Mouse (Mus musculus) fat pad, adult 2 months (tissue): ENCODE data around the gene Ireb2.
A peak's percentile ranks its signal among the peaks of the same experiment; 100 is the strongest.
"Not testable (repeated sequence)": the region's sequence is repeated elsewhere in the genome, so short reads cannot be mapped to it uniquely, and the experiment has no call there.

Experiments used
- DNase-seq: peaks from one replicate; pipeline ENCODE4 v3.0.0-alpha.2; 2011; ENCODE audit warnings: low read depth, low spot score; ENCODE audit errors: extremely low read depth

Ireb2 gene

GRCm38 (mm10) chr9:54897097-54897496, 33.5 kb downstream of the Ireb2 start:
- no peak for DNase-seq

- no peak for DNase-seq
These were observed 45.9 kb downstream of the Ireb2 start for GRCm38 (mm10) chr9:54909446-54909845.

- DNase-seq, result no peak
These were observed 52.0 kb downstream of the Ireb2 start for GRCm38 (mm10) chr9:54915576-54915975.

- no peak for DNase-seq
These were observed 52.8 kb downstream of the Ireb2 start for GRCm38 (mm10) chr9:54916401-54916800.

- DNase-seq, result peak; percentile 81
These were observed 53.6 kb downstream of the Ireb2 start, which contains the start of gene Hykk for GRCm38 (mm10) chr9:54917010-54917677. Gene Hykk, plus strand, starts transcription at chr9:54917283.

- no peak for DNase-seq
These were observed 54.6 kb downstream of the Ireb2 start for GRCm38 (mm10) chr9:54918191-54918590.

- no peak for DNase-seq
These were observed 55.2 kb downstream of the Ireb2 start for GRCm38 (mm10) chr9:54918781-54919180.

- DNase-seq, result no peak
These were observed 56.4 kb downstream of the Ireb2 start for GRCm38 (mm10) chr9:54919946-54920345.

- DNase-seq, result no peak
These were observed 67.2 kb downstream of the Ireb2 start for GRCm38 (mm10) chr9:54930741-54931140.

GRCm38 (mm10) chr9:54931765-54932164, 68.2 kb downstream of the Ireb2 start:
- DNase-seq, result no peak

GRCm38 (mm10) chr9:54932379-54932778, 68.8 kb downstream of the Ireb2 start:
- no peak for DNase-seq

- DNase-seq, result peak; percentile 47
These were observed 78.5 kb downstream of the Ireb2 start for GRCm38 (mm10) chr9:54942071-54942470.

- no peak for DNase-seq
These were observed 80.9 kb downstream of the Ireb2 start for GRCm38 (mm10) chr9:54944467-54944866.

GRCm38 (mm10) chr9:54946256-54946655, 82.7 kb downstream of the Ireb2 start:
- DNase-seq, result no peak

- DNase-seq, result no peak
These were observed 85.9 kb downstream of the Ireb2 start for GRCm38 (mm10) chr9:54949465-54949864.

GRCm38 (mm10) chr9:54950162-54950561, 86.6 kb downstream of the Ireb2 start:
- not testable (repeated sequence) for DNase-seq

- DNase-seq, result peak; percentile 80
These were observed 87.2 kb downstream of the Ireb2 start, which contains the start of the genes Psma4 and AY074887 for GRCm38 (mm10) chr9:54950575-54951321. Gene Psma4, plus strand, starts transcription at chr9:54950790. Gene AY074887, minus strand, starts transcription at chr9:54950998.

GRCm38 (mm10) chr9:54961059-54961458, 97.5 kb downstream of the Ireb2 start:
- no peak for DNase-seq
